Mouse (Mus musculus) forebrain, embryonic 12.5 days (tissue): Measurements from ENCODE around the gene Hist1h2ba. TPM values are rescaled to one million over a fixed set of nuclear protein-coding genes. Genes with fewer than 3 reads are reported as not detected.

Experiments used
- ATAC-seq: fragments of 200-750 bp; cut with Nextera tagmentation; 2 replicates; pipeline ENCODE4 v1.8.0; 2017; ENCODE audit warnings: moderate TSS enrichment; ENCODE audit not compliant: low FRiP score
- H3K27ac ChIP-seq: fragments of 300-500 bp; sonication (generic); 2 replicates; pipeline ENCODE4 v1.5.1; 2016; ENCODE audit warnings: mild to moderate bottlenecking
- H3K27me3 ChIP-seq: fragments of 300-500 bp; sonication (generic); 2 replicates; pipeline ENCODE4 v1.6.1; 2016; ENCODE audit warnings: mild to moderate bottlenecking
- H3K36me3 ChIP-seq: fragments of 300-500 bp; sonication (generic); replicated peaks from 2 replicates; pipeline ENCODE4 v1.6.1; 2016; ENCODE audit warnings: mild to moderate bottlenecking
- H3K4me1 ChIP-seq: fragments of 300-500 bp; sonication (generic); 2 replicates; pipeline ENCODE4 v1.6.1; 2016
- H3K4me2 ChIP-seq: fragments of 300-500 bp; sonication (generic); 2 replicates; pipeline ENCODE4 v1.6.1; 2016; ENCODE audit warnings: mild to moderate bottlenecking, moderate library complexity
- H3K4me3 ChIP-seq: fragments of 300-500 bp; sonication (generic); replicated peaks from 2 replicates; pipeline ENCODE4 v1.5.1; 2016; ENCODE audit warnings: mild to moderate bottlenecking
- H3K9ac ChIP-seq: fragments of 300-500 bp; sonication (generic); 2 replicates; pipeline ENCODE4 v1.6.1; 2016; ENCODE audit warnings: mild to moderate bottlenecking
- H3K9me3 ChIP-seq: fragments of 300-500 bp; sonication (generic); 2 replicates; pipeline ENCODE4 v1.6.1; 2016
- WGBS: fragments of 180-500 bp; shearing (Covaris S2); methylation state at CpG from one replicate; pipeline ENCODE4 v1.1.7; 2016; 5-methylcytosine and 5-hydroxymethylcytosine counted together
- microRNA-seq: library from miRNA; unstranded; fragments of <30 nt; microRNA quantifications from one replicate; pipeline ENCODE4, GENCODE M21; 2017
- polyA plus RNA-seq: library from polyadenylated mRNA; unstranded; fragments of >200 nt; fragmentation: Nextera tagmentation; extraction: Ambion mirVana; gene quantifications from 2 replicates; pipeline ENCODE4 v1.2.1, GENCODE M21; 2016

The Hist1h2ba gene
- polyA plus RNA-seq, 1 experiment from 2014 or later = not detected

- no peak overlapping the region for H3K4me2 ChIP-seq
- ATAC-seq = no peak
- H3K4me3 ChIP-seq = no peak overlapping the region
- whole genome bisulfite sequencing = 17% methylated on average over 9 of the region's 9 CpGs
- H3K27ac ChIP-seq = no peak overlapping the region
- H3K9me3 ChIP-seq = no peaks in the 10 kb centered on the region
- H3K9ac ChIP-seq = no peak overlapping the region
- peaks cover 15% of the 10 kb centered on the region for H3K4me1 ChIP-seq
- H3K36me3 ChIP-seq = no peaks in the 10 kb centered on the region
- no peaks in the 10 kb centered on the region for H3K27me3 ChIP-seq
Observed at GRCm38 (mm10) chr13:23892592-23893268, 41.2 kb downstream of the Hist1h2ba start.

- H3K9ac ChIP-seq = no peak overlapping the region
- no peaks in the 10 kb centered on the region for H3K9me3 ChIP-seq
- H3K4me3 ChIP-seq = no peak overlapping the region
- no peaks in the 10 kb centered on the region for H3K36me3 ChIP-seq
- WGBS = 75% methylated on average over 6 of the region's 6 CpGs
- ATAC-seq = no peak
- H3K27me3 ChIP-seq = no peaks in the 10 kb centered on the region
- no peak overlapping the region for H3K27ac ChIP-seq
- H3K4me1 ChIP-seq = peaks cover 15% of the 10 kb centered on the region
- H3K4me2 ChIP-seq = no peak overlapping the region
Observed at GRCm38 (mm10) chr13:23889011-23889605, 44.8 kb downstream of the Hist1h2ba start.

- no peak overlapping the region for H3K4me2 ChIP-seq
- no peak overlapping the region for H3K9ac ChIP-seq
- no peaks in the 10 kb centered on the region for H3K27me3 ChIP-seq
- no peak for ATAC-seq
- no peak overlapping the region for H3K4me3 ChIP-seq
- 89% methylated on average over 3 of the region's 3 CpGs for WGBS
- no peaks in the 10 kb centered on the region for H3K9me3 ChIP-seq
- H3K4me1 ChIP-seq = no peaks in the 10 kb centered on the region
- no peaks in the 10 kb centered on the region for H3K36me3 ChIP-seq
- H3K27ac ChIP-seq = no peak overlapping the region
Observed at GRCm38 (mm10) chr13:23887026-23887725, 46.8 kb downstream of the Hist1h2ba start.

- H3K4me2 ChIP-seq = no peak overlapping the region
- H3K27me3 ChIP-seq = no peaks in the 10 kb centered on the region
- H3K36me3 ChIP-seq = no peaks in the 10 kb centered on the region
- no peaks in the 10 kb centered on the region for H3K4me1 ChIP-seq
- 42% methylated on average over 2 of the region's 2 CpGs for WGBS
- no peak overlapping the region for H3K27ac ChIP-seq
- H3K4me3 ChIP-seq = no peak overlapping the region
- no peaks in the 10 kb centered on the region for H3K9me3 ChIP-seq
- H3K9ac ChIP-seq = no peak overlapping the region
- ATAC-seq = no peak
Observed at GRCm38 (mm10) chr13:23885540-23885939, 48.4 kb downstream of the Hist1h2ba start.

Small RNAs within 50 kb of the gene (microRNA-seq; reads per million reads assigned to microRNA genes)
- gene Gm44344 = not detected

Other genes starting within 250 kb of the Hist1h2ba start
- 34.6 and 36.5 TPM in 2 replicates for gene Hist1h2bc, start 250.0 kb downstream of the Hist1h2ba start, polyA plus RNA-seq
- gene Hist1h1t, start 238.3 kb downstream of the Hist1h2ba start, polyA plus RNA-seq = not detected in 2 replicates
- gene Hist1h4c, start 235.7 kb downstream of the Hist1h2ba start, polyA plus RNA-seq = 6.1 and 9.8 TPM in 2 replicates
- 2.0 and 2.5 TPM in 2 replicates for gene Hfe, start 223.3 kb downstream of the Hist1h2ba start, polyA plus RNA-seq
- gene Hist1h1c, start 195.3 kb downstream of the Hist1h2ba start, polyA plus RNA-seq = 15.2 and 15.9 TPM in 2 replicates
- gene Hist1h3c, start 188.6 kb downstream of the Hist1h2ba start, polyA plus RNA-seq = 11.1 and 13.8 TPM in 2 replicates
- 2.2 and 3.5 TPM in 2 replicates for gene Hist1h2bb, start 187.4 kb downstream of the Hist1h2ba start, polyA plus RNA-seq
- 59.9 and 73.2 TPM in 2 replicates for gene Hist1h2ab, start 183.0 kb downstream of the Hist1h2ba start, polyA plus RNA-seq
- gene Hist1h3b, start 181.9 kb downstream of the Hist1h2ba start, polyA plus RNA-seq = 14.0 and 15.8 TPM in 2 replicates
- 5.3 and 8.2 TPM in 2 replicates for gene Hist1h4b, start 177.1 kb downstream of the Hist1h2ba start, polyA plus RNA-seq
- gene Hist1h4a, start 172.9 kb downstream of the Hist1h2ba start, polyA plus RNA-seq = 0.88 TPM in 1 of 2 replicates, not detected in the other
- gene Hist1h3a, start 171.8 kb downstream of the Hist1h2ba start, polyA plus RNA-seq = 5.1 and 5.2 TPM in 2 replicates
- 3.3 and 4.0 TPM in 2 replicates for gene Hist1h1a, start 170.5 kb downstream of the Hist1h2ba start, polyA plus RNA-seq
- 0.18 TPM in 1 of 2 replicates, not detected in the other for gene Trim38, start 164.2 kb downstream of the Hist1h2ba start, polyA plus RNA-seq
- gene Slc17a2, start 127.2 kb downstream of the Hist1h2ba start, polyA plus RNA-seq = not detected in 2 replicates
- gene Slc17a3, start 94.7 kb downstream of the Hist1h2ba start, polyA plus RNA-seq = not detected in 2 replicates
- not detected in 2 replicates for gene Slc17a1, start 66.4 kb downstream of the Hist1h2ba start, polyA plus RNA-seq
- not detected in 2 replicates for gene Slc17a4, start 19.1 kb downstream of the Hist1h2ba start, polyA plus RNA-seq
- gene Hist1h2aa, start 306 bp upstream of the Hist1h2ba start, polyA plus RNA-seq = not detected in 2 replicates
- 1.5 and 1.9 TPM in 2 replicates for gene Scgn, start 57.1 kb upstream of the Hist1h2ba start, polyA plus RNA-seq